Mouse (Mus musculus) ES-E14 (cell line): Measurements from ENCODE around the gene Togaram1.

ENCODE experiments used
- CHD2 ChIP-seq: IDR thresholded peaks from 2 replicates; pipeline ENCODE4 v1.6.1; 2014; ENCODE audit warnings: mild to moderate bottlenecking, low read depth, low read length, inconsistent platforms
- HCFC1 ChIP-seq: IDR thresholded peaks from 2 replicates; pipeline ENCODE4 v1.6.1; 2012; ENCODE audit warnings: low read length, inconsistent platforms, borderline replicate concordance; ENCODE audit not compliant: insufficient read depth
- MAFK ChIP-seq: IDR thresholded peaks from 2 replicates; pipeline ENCODE4 v1.6.1; 2014; ENCODE audit warnings: mild to moderate bottlenecking, low read depth, low read length, inconsistent platforms; ENCODE audit not compliant: insufficient read depth
- ZC3H11A ChIP-seq: IDR thresholded peaks from 2 replicates; pipeline ENCODE4 v1.6.1; 2012; ENCODE audit warnings: low read depth, mild to moderate bottlenecking, inconsistent platforms, low read length, borderline replicate concordance

- TF ChIP-seq MAFK, result no peak
- no peak for TF ChIP-seq HCFC1
- no peak for TF ChIP-seq CHD2
- no peak for TF ChIP-seq ZC3H11A
Observed at GRCm38 (mm10) chr12:65065241-65065640, 99.6 kb downstream of the Togaram1 start.
